Mouse (Mus musculus) E14TG2a.4 (cell line): ENCODE measurements around the gene E030018B13Rik.

ENCODE experiments used
- H3K27me3 ChIP-seq: 2 replicates; pipeline ENCODE4 v1.6.1; 2014; ENCODE audit warnings: low read length, control low read depth; ENCODE audit not compliant: insufficient read depth
- H3K36me3 ChIP-seq: 2 replicates; pipeline ENCODE4 v1.6.1; 2014; ENCODE audit warnings: low read length, control low read depth; ENCODE audit not compliant: insufficient read depth
- H3K4me1 ChIP-seq: replicated peaks from 2 replicates; pipeline ENCODE4 v1.6.1; 2014; ENCODE audit warnings: low read depth, low read length, control low read depth
- H3K4me3 ChIP-seq: replicated peaks from 2 replicates; pipeline ENCODE4 v1.5.1; 2014; ENCODE audit warnings: mild to moderate bottlenecking, low read length
- H3K9me3 ChIP-seq: 2 replicates; pipeline ENCODE4 v1.6.1; 2014; ENCODE audit warnings: low read length, control low read depth
- CTCF ChIP-seq: conservative IDR thresholded peaks from 2 replicates; pipeline ENCODE4 v1.5.1; 2014; ENCODE audit warnings: low read length
- NANOG ChIP-seq: IDR thresholded peaks from 2 replicates; pipeline ENCODE4 v1.6.1; 2014; ENCODE audit warnings: borderline replicate concordance, low read length, mixed read lengths
- POU5F1 ChIP-seq: IDR thresholded peaks from 2 replicates; pipeline ENCODE4 v1.6.1; 2014; ENCODE audit warnings: low read length, borderline replicate concordance

E030018B13Rik gene

GRCm38 (mm10) chr7:63910912-63911311 lies 5.7 kb upstream of the E030018B13Rik start:
- Histone ChIP-seq H3K4me3 (peak overlapping the region; percentile 35; the same call in 1 of the 2 replicates), H3K36me3 (peaks cover 16% of the 10 kb centered on the region; the same call in 1 of the 2 replicates), H3K4me1 (peaks cover 94% of the 10 kb centered on the region), H3K9me3 (no peaks in the 10 kb centered on the region), H3K27me3 (no peaks in the 10 kb centered on the region)
- no peak for TF ChIP-seq NANOG
- no peak for TF ChIP-seq CTCF
- TF ChIP-seq POU5F1 = no peak

- Histone ChIP-seq H3K9me3 (no peaks in the 10 kb centered on the region), H3K4me3 (peak overlapping the region; percentile 35), H3K4me1 (peaks cover 94% of the 10 kb centered on the region), H3K27me3 (no peaks in the 10 kb centered on the region), H3K36me3 (peaks cover 22% of the 10 kb centered on the region)
- TF ChIP-seq POU5F1 (no peak), NANOG (no peak), CTCF (no peak)
Observed at GRCm38 (mm10) chr7:63911383-63912233, 5.0 kb upstream of the E030018B13Rik start.

- TF ChIP-seq NANOG = no peak
- TF ChIP-seq POU5F1 = no peak
- TF ChIP-seq CTCF = no peak
- Histone ChIP-seq H3K27me3 (no peaks in the 10 kb centered on the region), H3K9me3 (no peaks in the 10 kb centered on the region), H3K4me1 (peaks cover 97% of the 10 kb centered on the region), H3K36me3 (peaks cover 27% of the 10 kb centered on the region), H3K4me3 (peak overlapping the region; percentile 39)
Observed at GRCm38 (mm10) chr7:63912234-63912810, 4.3 kb upstream of the E030018B13Rik start.

- TF ChIP-seq CTCF = no peak
- no peak for TF ChIP-seq POU5F1
- no peak for TF ChIP-seq NANOG
- no peaks in the 10 kb centered on the region for H3K27me3 ChIP-seq
- H3K4me3 ChIP-seq = peak overlapping the region; percentile 39
- peaks cover 26% of the 10 kb centered on the region for H3K36me3 ChIP-seq
- no peaks in the 10 kb centered on the region for H3K9me3 ChIP-seq
- H3K4me1 ChIP-seq = peaks cover 97% of the 10 kb centered on the region
Observed at GRCm38 (mm10) chr7:63912924-63913723, 3.5 kb upstream of the E030018B13Rik start.

GRCm38 (mm10) chr7:63913724-63914692 lies 2.6 kb upstream of the E030018B13Rik start:
- peaks cover 96% of the 10 kb centered on the region for H3K4me1 ChIP-seq
- H3K9me3 ChIP-seq = no peaks in the 10 kb centered on the region
- TF ChIP-seq NANOG (no peak), POU5F1 (no peak), CTCF (no peak)
- H3K27me3 ChIP-seq = no peaks in the 10 kb centered on the region
- peaks cover 31% of the 10 kb centered on the region for H3K36me3 ChIP-seq
- peak overlapping the region; percentile 39 for H3K4me3 ChIP-seq

GRCm38 (mm10) chr7:63914891-63915290 lies 1.8 kb upstream of the E030018B13Rik start:
- H3K9me3 ChIP-seq = no peaks in the 10 kb centered on the region
- no peak for TF ChIP-seq CTCF
- TF ChIP-seq NANOG = no peak
- TF ChIP-seq POU5F1 = no peak
- H3K27me3 ChIP-seq = no peaks in the 10 kb centered on the region

GRCm38 (mm10) chr7:63917693-63918092 lies 1.0 kb downstream of the E030018B13Rik start:
- Histone ChIP-seq H3K27me3 (no peaks in the 10 kb centered on the region), H3K4me1 (peaks cover 97% of the 10 kb centered on the region), H3K9me3 (no peaks in the 10 kb centered on the region), H3K4me3 (no peak overlapping the region), H3K36me3 (peaks cover 44% of the 10 kb centered on the region)
- TF ChIP-seq NANOG (no peak), POU5F1 (no peak), CTCF (no peak)

More at GRCm38 (mm10) chr7:63914891-63915290, 1.8 kb upstream of the E030018B13Rik start:
- H3K36me3 ChIP-seq = peaks cover 31% of the 10 kb centered on the region
- H3K4me1 ChIP-seq = peaks cover 99% of the 10 kb centered on the region
- H3K4me3 ChIP-seq = no peak overlapping the region
